Mouse (Mus musculus) adrenal gland, postnatal 10 days (tissue): ENCODE measurements around the gene Treml4. TPM values are rescaled to one million over a fixed set of nuclear protein-coding genes. Genes with fewer than 3 reads are reported as not detected.

ENCODE experiments used
- total RNA-seq, 2 experiments: library from RNA; stranded (reverse); gene quantifications; 2 replicates each; pipeline ENCODE4 v1.2.3; 2021

Gene Treml4
- total RNA-seq, 2 experiments from 2014 or later, result 1.4 to 2.2 TPM

Other genes with a start within 250 kb of the Treml4 start
- gene 1700122O11Rik, start 226.0 kb upstream of the Treml4 start, total RNA-seq, result not detected
- gene 1700067P10Rik, start 175.0 kb upstream of the Treml4 start, total RNA-seq, result not detected
- under 1 TPM; 0.27 to 0.45 TPM for gene 9830107B12Rik, start 118.0 kb upstream of the Treml4 start, total RNA-seq
- gene A530064D06Rik, start 97.0 kb upstream of the Treml4 start, total RNA-seq, result under 1 TPM; 0.24 to 0.33 TPM
- under 1 TPM; 0.09 to 0.42 TPM for gene Trem1, start 31.5 kb upstream of the Treml4 start, total RNA-seq
- under 1 TPM; 0.70 to 0.72 TPM for gene Trem3, start 16.5 kb upstream of the Treml4 start, total RNA-seq
- gene Treml2, start 35.2 kb downstream of the Treml4 start, total RNA-seq, result 1 to 10 TPM; 1.5 to 2.0 TPM
- under 1 TPM; 0.66 to 0.79 TPM for gene B430306N03Rik, start 51.8 kb downstream of the Treml4 start, total RNA-seq
- gene Trem2, start 82.1 kb downstream of the Treml4 start, total RNA-seq, result 1 to 10 TPM; 1.2 to 1.9 TPM
- gene Treml1, start 95.6 kb downstream of the Treml4 start, total RNA-seq, result under 1 TPM; 0.48 TPM
- gene Nfya, start 145.6 kb downstream of the Treml4 start, total RNA-seq, result 10 to 100 TPM; 31.0 to 31.3 TPM
- gene Oard1, start 145.7 kb downstream of the Treml4 start, total RNA-seq, result 10 to 100 TPM; 19.1 to 22.8 TPM
- 10 to 100 TPM; 15.9 to 51.1 TPM for gene Apobec2, start 168.6 kb downstream of the Treml4 start, total RNA-seq
- gene Tspo2, start 187.2 kb downstream of the Treml4 start, total RNA-seq, result 1 to 10 TPM; 1.5 to 2.1 TPM
- gene Unc5cl, start 190.6 kb downstream of the Treml4 start, total RNA-seq, result under 1 TPM in 1 of 2 experiments, not detected in 1; 0.21 TPM